Comparison of ENCODE assay signal across 24 mouse cellular contexts in genomic region chr10:121218616-121219015, GRCm38 (mm10).
"Had no signal": no experiment of that assay in that cellular context is flagged by ENCODE, and none has a peak within 500 bp of the region (broad histone marks: within the 10 kb centered on the region; RNA-seq: fewer than 3 reads in every experiment).

No protein-coding gene starts in this region.

- ATAC-seq: hindbrain, postnatal 0 days; intestine, embryonic 16.5 days; liver, embryonic 12.5 days had no signal

- H3K27me3 ChIP-seq: heart, embryonic 12.5 days; hindbrain, embryonic 15.5 days; kidney, embryonic 15.5 days; limb, embryonic 13.5 days; limb, embryonic 15.5 days; liver, embryonic 12.5 days had no signal

- H3K4me1 ChIP-seq: heart, embryonic 12.5 days; hindbrain, embryonic 13.5 days; hindbrain, embryonic 15.5 days; kidney, embryonic 15.5 days; limb, embryonic 13.5 days; limb, embryonic 15.5 days; liver, embryonic 12.5 days had no signal

- H3K9me3 ChIP-seq: heart, embryonic 12.5 days; limb, embryonic 15.5 days had no signal

- H3K36me3 ChIP-seq: heart, embryonic 12.5 days; hindbrain, embryonic 13.5 days; hindbrain, embryonic 15.5 days; kidney, embryonic 15.5 days; limb, embryonic 13.5 days; limb, embryonic 15.5 days; liver, embryonic 12.5 days had no signal

- DNase-seq: gastrocnemius, adult 2 months; gastrocnemius, postnatal 10 days; gastrocnemius, postnatal 25 days; heart, adult 18-20 months; heart, postnatal 10 days; heart, postnatal 36 days; kidney, adult 11 months; kidney, adult 2 months; kidney, adult 9 months; kidney, postnatal 14 days; kidney, postnatal 36 days; layer of hippocampus, adult 9-11 months; layer of hippocampus, postnatal 36 days; left cerebral cortex, postnatal 4 days had no signal

- H3K9ac ChIP-seq: heart, embryonic 12.5 days; hindbrain, embryonic 13.5 days; hindbrain, embryonic 15.5 days; kidney, embryonic 15.5 days; limb, embryonic 13.5 days; limb, embryonic 15.5 days; liver, embryonic 12.5 days had no signal

- H3K4me2 ChIP-seq: heart, embryonic 12.5 days; hindbrain, embryonic 13.5 days; hindbrain, embryonic 15.5 days; kidney, embryonic 15.5 days; limb, embryonic 13.5 days; limb, embryonic 15.5 days; liver, embryonic 12.5 days had no signal

- H3K4me3 ChIP-seq: gastrocnemius, adult 2 months; heart, embryonic 12.5 days; hindbrain, embryonic 13.5 days; hindbrain, embryonic 15.5 days; kidney, embryonic 15.5 days; limb, embryonic 13.5 days; limb, embryonic 15.5 days; liver, embryonic 12.5 days had no signal

- H3K27ac ChIP-seq: gastrocnemius, adult 2 months; hindbrain, embryonic 13.5 days; hindbrain, embryonic 15.5 days; hindbrain, postnatal 0 days; kidney, embryonic 15.5 days; kidney, postnatal 0 days; limb, embryonic 13.5 days; limb, embryonic 15.5 days; liver, embryonic 12.5 days had no signal
